Mouse (Mus musculus): ENCODE results near the gene Them5. TPM values are rescaled to one million over a fixed set of nuclear protein-coding genes. Genes with fewer than 3 reads are reported as not detected.

Them5 gene
- total RNA-seq (2021), result not detected
- long read RNA-seq, experiment 1, result 0 reads
- long read RNA-seq, experiment 2, result 0 reads

DNA sequence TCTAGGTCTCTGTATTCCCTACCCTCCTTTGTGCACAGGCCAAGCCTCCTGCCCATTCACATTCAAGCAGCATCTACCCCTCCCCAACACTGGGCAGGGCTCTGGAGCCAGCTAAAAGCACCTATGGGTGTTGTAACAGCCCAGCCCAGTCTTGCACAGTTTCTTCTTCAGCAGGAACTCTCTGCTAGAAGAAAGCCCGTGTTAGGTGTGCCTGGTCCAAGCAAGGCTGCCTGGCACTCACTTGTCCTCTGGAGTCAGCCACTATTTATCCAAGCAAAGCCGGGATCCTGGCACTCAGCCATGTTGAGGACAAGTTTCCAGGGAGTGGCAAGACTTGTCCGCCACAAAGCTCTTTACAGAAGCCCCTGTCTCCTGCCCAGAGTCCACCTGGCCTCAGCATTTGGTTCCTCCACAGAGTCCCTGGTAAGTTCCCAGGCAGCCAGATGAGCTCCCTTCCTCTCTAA, at the start of gene Them5:
Gene Them5, plus strand, starts transcription at position 141 of the 464 bp plus-strand sequence.
- peak; percentile 17 for DNase-seq

DNA sequence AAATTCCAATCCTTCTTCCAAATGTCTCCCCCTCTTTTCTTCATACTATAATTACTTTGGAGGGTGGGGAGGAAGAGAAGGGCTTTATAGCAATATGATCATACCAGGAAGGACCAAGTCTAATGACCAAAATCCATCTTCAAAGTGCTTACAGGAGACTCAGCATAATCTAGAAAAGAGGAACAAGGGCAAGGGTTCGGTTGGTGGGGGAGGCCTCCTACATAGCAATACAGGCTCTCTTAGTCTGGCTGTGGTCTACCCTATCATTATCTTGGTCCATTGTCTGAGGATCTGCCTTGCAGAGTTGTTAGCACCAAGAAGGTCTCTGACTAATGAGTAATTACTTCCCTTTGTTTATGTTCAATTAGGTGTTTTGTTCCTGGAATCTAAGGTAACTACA, 36.4 kb upstream of the Them5 start:
- DNase-seq, result no peak

DNA sequence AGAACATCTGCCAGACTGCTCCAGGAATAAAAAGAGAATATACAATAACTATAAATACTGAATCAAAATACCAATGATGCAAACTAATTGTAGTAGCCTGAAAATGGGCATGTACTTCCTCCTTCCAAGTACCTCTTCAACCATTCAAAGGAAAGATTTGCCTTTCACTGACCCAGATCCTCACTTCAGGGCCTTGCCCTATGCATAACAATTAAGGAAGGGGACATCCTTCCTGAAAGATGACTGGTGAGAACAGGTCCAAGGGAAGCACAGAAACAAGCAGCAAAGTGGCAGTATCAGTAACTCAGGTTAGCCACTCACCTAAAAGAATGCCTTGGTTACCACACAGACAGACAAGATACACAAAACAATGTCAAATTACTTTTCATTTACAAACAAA, 34.9 kb upstream of the Them5 start:
- DNase-seq, result no peak

DNA sequence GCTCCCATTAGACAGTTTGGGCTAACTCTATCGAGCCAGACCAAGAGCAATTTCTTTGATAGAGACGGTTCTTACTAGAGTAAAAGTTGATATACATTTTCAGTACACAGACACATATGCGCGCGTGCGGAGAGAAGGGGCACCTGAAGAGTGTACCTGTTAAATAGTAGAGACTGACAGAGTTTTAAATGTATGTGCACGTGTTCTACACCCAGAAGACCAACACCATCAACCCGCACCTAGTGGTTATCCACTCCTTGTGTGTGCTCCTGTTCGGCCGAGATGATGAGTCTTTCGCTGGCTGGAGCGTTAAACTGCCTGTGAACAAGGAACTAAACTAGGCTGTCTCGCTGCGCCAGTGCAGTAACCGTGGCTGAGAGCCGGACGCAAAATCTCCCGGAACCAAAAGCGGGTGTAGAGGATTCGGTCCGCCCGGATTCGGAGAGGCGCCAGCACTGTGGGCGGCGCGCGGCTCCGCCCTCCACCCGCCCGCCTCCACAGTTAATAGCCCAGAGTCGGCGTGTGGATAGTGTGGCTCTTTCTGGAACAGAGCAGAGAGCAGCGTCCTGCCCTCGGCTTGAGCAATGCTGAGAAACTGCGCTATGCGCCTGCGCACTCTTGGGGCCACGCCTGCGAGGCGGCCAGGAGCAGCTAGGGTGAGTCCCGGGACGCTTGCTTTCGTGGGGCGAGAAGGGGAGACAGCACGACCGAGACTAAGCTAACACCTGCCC, 32.1 kb upstream of the Them5 start, which contains the start of gene Them4:
Gene Them4, plus strand, starts transcription at position 457 of the 731 bp plus-strand sequence.
- DNase-seq, result peak; percentile 97

DNA sequence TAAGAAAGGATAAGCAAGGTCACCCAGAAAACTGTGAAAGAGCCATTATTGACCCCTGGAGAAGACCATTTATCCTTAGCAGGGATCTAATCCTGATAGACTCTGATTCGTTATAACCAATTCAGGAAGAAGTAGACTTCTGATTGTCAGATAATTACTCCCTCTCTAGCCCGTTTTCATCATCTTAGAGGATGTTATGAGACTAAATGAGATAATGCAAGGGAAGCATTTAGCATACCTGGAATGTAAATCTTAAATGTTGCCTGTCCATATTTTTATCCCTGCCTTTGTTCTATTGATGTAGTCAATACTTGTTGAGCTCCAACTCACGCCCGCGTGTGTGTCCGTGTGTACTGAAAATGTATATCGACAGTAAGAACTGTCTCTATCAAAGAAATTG, 31.4 kb upstream of the Them5 start:
- no peak for DNase-seq

DNA sequence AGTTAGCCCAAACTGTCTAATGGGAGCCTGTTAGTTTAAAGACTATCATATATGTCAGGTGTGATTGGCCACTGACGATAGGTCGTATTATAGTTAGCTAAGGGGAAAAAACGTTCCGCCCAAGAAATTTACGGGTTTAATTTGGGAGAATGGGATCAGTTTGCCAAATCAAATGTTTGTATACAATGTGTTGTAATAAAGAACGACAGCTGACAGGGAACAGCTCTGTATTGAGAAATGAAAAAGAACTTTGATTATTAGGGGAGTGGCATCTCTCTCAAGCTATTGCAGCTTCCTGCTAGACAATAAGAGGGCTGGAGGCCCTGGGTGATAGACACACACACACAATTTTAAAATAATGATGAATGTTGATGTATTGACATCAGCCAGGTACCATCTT, 31.0 kb upstream of the Them5 start:
- no peak for DNase-seq

DNA sequence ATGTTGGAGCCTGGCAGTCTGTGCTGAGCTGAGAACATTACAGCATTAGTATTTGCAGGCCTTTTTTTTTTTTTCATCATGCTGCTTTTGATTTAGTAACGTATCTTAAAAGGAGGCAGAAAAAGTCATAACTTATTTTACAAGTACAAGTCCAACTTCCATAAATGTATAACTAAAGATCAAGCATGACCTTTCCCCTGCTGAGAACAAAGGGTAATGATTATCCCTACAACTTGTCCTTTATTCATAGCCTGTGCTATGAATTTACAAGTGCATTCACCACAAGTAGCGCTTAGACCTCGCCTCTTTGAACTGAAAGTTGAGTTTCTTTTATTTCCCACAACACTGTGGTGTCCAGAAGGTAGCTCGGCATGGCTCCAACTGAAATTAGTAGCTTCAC, 30.5 kb upstream of the Them5 start:
- no peak for DNase-seq

DNA sequence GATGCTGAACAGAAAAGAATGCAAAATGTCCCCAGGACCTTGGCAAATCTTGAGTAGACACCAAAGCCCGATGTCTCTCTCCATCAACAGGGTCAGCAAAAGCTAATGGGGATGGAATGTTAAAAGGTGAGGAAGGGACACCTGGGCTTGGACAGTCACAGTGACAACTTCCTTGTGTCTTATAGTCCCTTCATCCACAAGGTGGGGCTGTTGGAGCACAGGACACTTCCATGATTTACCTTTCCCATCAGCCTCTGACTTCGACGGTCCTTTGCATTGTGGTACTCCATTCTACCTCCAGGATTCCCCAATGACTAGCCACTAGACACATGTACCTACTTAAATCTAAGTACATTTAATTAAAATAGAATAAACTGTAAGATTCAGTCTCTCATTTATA, 13.2 kb upstream of the Them5 start:
- DNase-seq, result peak; percentile 26

DNA sequence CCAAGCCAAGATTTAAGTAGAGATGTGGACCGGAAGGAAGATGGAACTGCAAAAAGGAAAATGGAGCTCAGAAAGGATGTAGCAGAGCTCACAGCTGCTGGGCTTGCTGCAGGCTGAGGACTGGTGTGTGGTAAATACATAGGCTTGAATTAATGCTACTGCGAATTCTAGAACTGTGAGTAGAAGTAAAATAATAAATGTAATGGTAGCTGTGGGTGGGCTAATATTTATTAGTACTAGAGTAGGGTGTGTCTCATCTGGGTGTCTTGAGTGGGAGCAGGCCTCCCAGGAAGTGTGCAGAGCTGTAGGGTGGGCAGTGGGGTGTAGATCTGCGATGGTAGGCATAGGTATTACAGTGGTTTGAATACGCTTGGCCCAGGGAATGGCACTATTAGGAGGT, 7.5 kb upstream of the Them5 start:
- DNase-seq, result no peak

DNA sequence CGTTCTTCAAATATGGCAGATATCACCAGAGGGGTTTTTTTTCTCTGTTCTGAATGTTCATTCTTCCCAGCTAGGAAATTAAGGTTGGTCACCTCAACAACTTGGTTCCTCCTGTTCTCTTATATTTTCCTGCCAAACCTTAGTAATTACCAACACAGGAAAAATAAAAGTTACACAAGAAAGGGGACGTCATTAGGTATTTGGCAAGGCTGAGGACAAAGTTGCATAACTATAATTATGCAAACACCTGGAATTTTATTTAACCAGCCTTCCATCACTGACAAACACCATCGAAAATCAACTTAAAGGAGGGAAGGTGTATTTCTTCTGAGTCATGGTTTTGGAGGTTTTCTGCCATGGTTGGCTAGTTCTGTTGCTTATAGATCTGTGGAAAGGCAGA, 3.4 kb upstream of the Them5 start:
- no peak for DNase-seq

DNA sequence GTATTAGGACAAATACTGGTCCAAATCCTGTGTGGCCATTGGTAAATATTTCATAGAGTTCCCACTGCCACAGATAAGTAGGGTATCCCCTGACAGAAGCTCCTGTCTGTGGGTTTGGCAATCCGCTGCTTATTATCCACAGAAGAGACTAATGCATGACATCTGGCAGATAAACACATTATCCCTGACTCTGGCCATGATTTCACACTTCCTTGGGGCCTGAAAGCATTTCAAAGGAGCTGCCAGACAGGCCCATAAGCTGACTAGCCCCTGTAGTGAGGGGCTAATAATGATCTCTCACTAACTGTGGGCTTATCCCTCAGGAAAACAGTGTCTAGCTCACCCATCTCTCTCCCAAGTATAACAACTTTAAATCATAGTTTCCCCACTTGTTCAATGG, 653 bp downstream of the Them5 start:
- DNase-seq, result no peak

DNA sequence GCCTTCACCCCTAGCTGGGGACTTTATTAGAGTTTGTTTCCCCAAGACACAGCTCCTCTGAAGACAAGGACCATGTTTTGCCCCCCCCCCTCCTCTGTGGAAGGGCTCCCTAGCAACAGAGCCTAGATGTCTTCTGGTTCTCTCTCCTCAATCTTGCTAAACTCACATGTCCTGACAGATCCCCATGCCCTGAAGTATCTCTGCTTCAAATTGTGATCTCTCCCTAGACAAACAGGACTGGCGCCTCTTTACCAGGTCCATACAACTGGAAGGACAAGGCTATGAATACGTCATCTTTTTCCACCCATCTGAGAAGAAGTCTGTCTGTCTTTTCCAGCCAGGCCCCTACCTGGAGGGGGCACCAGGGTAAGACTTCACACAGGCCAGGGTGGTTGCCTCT, 2.3 kb downstream of the Them5 start:
- DNase-seq, result no peak

DNA sequence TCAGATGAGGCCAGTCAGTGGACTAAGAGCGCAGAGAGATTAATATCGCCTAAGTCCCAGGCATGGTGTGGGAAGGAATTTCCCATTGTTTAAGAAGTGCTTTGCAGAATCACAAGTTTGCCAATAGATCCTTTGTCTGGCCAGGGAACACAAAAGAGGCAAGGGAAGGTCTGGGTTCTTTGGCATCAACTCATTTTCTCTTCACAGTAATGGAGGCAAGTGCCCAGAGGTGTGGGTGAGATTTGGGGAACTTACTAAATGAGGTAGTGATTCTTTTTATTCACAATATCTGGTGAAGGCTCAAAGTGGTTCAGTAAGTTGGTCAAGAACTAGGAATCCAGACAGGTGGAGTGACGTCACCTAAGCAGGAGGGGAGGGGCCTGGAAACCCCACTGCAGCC, 3.0 kb downstream of the Them5 start:
- DNase-seq, result no peak

DNA sequence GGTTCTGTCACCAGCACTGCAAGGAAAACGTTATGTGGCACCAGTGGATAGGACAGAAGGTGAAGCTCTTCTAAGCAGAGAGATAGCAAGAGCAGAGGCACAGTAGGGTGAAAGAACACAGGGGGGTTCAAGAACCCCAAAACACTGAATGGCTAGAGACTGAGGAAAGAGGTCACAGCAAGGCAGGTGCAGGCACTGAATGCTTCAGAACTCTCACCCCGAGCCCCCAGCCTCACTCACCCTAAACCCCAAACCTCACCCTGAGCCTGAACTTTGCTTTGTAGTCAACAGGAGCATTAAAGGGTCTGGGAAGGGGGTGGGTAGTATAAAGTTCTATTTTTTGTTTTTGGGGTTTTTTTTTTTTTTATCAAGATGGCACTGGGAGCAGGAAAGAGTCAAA, 6.2 kb downstream of the Them5 start:
- DNase-seq, result no peak

DNA sequence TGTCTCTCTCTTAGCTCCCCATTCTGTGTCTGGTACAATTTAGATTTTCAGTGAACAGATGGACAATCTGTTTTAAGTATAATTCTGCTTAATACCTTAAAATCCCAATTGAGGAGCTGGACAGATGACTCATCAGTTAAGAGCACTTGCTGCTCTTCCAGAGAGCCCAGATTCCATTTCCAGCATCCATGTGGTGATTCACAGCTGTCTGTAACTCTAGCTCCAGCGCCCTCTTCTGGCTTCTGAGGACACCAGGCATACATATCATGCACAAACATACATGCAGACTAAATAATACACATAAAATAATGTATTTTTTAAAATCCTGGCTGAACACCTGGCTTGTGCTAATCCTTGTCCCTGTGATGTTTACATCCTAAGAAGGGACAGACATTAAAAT, 18.9 kb downstream of the Them5 start:
- peak; percentile 55 for DNase-seq

DNA sequence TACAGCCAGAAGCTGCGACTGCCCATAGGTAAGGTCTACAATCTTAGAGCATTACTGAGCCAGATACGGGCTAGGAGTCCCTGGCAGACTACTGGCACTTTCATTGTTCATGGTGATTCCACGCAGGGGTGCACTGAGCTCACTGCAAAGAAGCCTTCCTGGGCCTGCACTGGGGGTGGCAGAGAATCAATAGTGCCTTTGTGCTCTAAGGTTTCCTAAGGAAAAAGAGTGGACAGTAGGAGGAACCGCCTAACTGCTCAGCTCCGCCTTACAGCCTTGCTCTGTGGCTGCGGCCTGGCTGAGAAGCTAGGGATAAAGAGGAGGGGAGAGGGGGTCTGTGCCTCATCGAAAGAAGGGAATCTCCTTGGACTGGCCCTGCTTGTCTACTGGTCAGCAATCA, 20.2 kb downstream of the Them5 start, which contains the start of gene C2cd4d:
Gene C2cd4d, plus strand, starts transcription at position 301 of the 400 bp plus-strand sequence.
- DNase-seq, result no peak

DNA sequence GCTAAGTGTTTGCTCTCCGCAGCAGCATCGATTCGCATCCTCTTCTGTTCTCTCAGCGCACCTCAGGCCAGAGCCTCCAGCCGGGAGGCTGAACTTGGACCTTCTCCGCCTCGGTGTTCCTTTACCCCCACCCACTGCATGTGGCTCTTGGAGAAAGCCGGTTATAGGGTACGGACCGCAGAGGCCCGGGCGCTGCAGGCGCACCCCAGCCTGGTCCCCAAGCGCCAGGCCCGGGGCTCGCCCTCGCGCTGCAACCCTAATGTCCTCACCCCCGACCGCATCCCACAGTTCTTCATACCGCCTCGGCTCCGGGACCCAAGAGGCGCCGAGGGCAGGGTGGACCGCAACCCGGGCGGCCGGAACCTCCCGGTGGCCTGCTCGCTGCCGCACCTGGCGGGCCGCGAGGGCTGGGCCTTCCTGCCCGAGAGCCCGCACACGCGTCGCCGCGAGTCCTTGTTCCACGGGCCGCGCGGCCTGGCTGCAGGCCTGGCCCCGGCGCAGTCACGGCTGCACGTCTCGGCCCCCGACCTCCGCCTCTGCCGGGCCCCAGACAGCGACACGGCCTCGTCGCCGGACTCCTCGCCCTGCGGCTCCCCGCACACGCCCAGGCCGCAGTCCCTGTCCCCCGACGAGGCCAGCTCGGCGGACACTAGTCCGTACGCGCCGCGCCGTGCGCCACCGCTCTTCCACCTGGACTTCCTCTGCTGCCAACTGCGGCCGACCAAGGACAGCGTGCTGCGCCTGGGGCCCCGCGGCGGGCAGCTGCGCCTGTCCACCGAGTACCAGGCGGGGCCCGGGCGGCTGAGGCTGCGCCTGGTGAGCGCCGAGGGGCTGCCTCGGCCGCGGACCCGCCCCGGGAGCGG, 21.6 kb downstream of the Them5 start:
- peak; percentile 77 for DNase-seq

DNA sequence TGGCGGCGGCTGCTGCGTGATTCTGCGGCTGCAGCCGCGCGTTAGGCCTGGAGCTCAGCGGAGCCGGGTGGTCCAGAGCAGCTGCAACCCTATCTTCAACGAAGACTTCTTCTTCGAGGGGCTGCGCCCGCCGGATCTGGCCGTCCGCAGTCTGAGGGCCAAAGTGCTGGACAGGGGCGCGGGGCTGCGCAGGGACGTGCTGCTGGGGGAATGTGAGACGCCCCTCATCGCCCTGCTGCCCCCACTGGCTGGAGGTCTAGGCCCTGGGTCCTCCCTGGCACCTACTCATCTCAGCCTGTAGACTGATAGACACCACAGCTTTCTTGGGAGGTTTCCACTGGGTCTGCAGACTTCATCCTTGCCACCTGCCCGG, 22.2 kb downstream of the Them5 start:
- DNase-seq, result no peak

DNA sequence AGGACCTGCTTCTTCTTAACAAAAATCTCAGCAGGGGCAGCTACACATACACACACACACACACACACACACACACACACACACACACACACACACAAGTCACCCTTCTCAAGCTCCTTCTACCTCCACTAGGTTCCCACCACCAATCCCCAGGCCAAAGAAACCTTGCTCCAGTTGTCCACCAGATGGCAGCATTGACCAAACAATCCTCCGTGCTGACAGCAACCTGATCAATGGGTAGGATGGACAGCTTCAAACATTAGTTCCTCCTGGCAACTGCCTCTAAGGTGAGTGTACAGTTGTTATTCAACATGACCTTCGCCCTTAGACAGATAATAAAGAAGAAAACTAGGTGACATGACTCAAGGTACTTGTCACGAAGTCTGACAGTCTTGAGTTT, 24.9 kb downstream of the Them5 start:
- peak; percentile 85 for DNase-seq

DNA sequence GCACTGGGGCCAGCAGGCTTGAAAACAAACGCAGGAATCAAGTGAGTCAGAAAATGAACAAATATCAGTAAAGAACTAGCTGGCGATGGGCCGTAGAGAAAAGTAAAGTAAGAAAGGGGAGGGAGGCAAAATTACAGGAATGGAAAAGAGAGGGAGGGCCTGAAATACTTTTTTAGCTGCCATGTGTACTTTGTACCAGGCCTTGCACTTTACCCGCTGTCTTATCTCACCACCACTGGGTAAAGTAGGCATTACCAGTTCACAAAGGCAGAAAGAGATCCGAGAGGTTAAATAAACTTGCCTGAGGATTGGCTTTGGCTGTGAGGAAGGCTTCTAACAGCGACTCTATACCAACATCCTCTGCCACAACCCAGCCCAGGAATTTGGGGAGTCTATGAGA, 25.6 kb downstream of the Them5 start:
- DNase-seq, result no peak

DNA sequence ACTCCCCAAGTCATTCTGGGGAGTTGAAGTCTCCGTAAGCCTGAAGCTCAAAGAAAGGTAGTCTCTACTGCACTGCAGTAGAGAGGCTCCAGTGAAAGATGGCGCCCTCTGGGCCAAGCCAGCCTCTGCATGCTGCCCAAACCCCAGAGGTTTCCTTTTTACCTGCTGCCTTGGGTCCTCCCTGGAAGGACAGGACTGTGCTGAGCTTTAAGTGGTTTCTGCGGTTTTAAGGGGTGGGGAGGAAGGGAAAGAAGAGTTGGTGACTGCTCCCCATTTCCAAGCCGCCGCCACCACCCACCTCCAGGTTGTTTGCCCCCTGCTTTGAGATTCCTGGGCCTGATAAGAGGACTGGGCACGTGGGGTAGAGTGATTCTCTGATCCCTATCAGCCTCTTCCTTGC, 26.7 kb downstream of the Them5 start:
- DNase-seq, result no peak

DNA sequence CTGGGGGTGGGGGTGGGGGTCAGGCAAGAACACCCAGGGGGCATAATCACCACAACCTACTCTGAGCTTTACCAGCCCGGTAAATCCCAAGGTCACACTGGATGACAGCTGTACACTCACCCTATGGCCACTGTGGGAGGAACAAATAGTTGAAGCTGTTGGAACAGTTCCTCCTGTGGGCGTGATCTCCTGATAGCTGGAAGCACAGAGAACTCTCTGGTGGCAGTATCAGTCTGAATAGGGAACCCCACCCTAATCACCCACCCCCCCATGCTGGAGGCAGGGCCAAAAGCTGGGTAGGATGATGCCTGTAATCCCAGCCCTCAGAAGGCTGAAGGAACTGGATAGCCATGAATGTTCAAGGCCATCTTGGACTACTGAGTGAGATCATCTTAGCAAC, 27.8 kb downstream of the Them5 start:
- DNase-seq, result peak; percentile 34

DNA sequence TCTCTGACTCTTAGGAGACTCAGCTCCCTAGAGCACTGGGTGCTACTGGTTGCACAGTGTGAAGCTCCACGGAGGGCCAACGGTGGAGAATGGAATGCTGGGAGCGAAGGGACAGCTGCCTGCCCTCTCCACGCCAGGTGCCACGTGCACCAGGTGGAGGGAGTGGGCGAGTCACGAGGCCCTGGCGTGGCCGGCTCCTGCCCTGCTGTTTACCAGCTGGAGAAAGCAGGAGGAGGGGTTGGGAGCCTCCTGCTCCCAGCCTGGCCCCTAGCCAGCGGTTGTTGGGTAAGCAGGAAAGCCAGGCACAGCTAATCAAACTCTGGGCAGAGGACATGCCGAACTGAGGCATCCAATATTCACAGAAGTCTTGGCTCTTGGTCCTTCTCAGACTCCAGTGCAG, 29.7 kb downstream of the Them5 start:
- DNase-seq, result peak; percentile 95

DNA sequence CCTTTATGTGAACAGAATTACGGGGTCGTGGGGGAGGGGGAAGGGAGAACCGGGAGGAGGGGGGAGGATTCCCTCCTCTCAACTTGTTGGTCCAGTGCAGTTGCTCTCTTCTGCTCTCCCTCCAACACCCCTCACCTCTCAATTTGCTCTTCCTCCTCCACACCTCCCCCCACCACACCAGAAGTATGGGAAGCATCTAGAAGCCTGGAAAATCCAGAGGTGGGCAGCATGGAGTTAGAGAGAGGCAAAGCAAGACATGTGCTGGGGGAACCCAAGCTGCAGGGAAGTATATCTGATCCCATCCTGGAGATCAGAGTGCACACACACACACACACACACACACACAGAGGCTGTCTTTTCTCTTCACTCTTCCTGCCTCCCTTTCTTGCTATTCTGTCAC, 30.1 kb downstream of the Them5 start:
- DNase-seq, result no peak

All from adrenal gland, postnatal 10 days (tissue).